Mouse (Mus musculus): Measurements from ENCODE around the gene Vapa.

The Vapa gene

GRCm38 (mm10) chr17:65613463-65614412 lies at the start of gene Vapa:
Gene Vapa (minus strand): TSS chr17:65613555.
- DNase-seq, result peak; percentile 100

GRCm38 (mm10) chr17:65662662-65663061 lies 49.3 kb upstream of the Vapa start:
- DNase-seq, result peak; percentile 76

- DNase-seq, result no peak
These were observed 45.1 kb upstream of the Vapa start for GRCm38 (mm10) chr17:65658416-65658815.

- DNase-seq, result no peak
These were observed 44.6 kb upstream of the Vapa start for GRCm38 (mm10) chr17:65657958-65658357.

- no peak for DNase-seq
These were observed 43.4 kb upstream of the Vapa start for GRCm38 (mm10) chr17:65656731-65657130.

- no peak for DNase-seq
These were observed 42.7 kb upstream of the Vapa start for GRCm38 (mm10) chr17:65656076-65656475.

- DNase-seq, result no peak
These were observed 42.3 kb upstream of the Vapa start for GRCm38 (mm10) chr17:65655608-65656007.

GRCm38 (mm10) chr17:65650598-65650997 lies 37.2 kb upstream of the Vapa start:
- DNase-seq, result no peak

- DNase-seq, result no peak
These were observed 35.8 kb upstream of the Vapa start for GRCm38 (mm10) chr17:65649175-65649493.

GRCm38 (mm10) chr17:65648371-65649174 lies 35.2 kb upstream of the Vapa start:
- no peak for DNase-seq

GRCm38 (mm10) chr17:65647961-65648360 lies 34.6 kb upstream of the Vapa start:
- DNase-seq, result no peak

GRCm38 (mm10) chr17:65647226-65647625 lies 33.9 kb upstream of the Vapa start:
- peak; percentile 63 for DNase-seq

- peak; percentile 85 for DNase-seq
These were observed 30.2 kb upstream of the Vapa start for GRCm38 (mm10) chr17:65643579-65643978.

- peak; percentile 89 for DNase-seq
These were observed 29.7 kb upstream of the Vapa start for GRCm38 (mm10) chr17:65643051-65643521.

GRCm38 (mm10) chr17:65642578-65642991 lies 29.2 kb upstream of the Vapa start:
- no peak for DNase-seq

GRCm38 (mm10) chr17:65641734-65642218 lies 28.4 kb upstream of the Vapa start, which contains the start of gene Txndc2:
Gene Txndc2 (minus strand): TSS chr17:65642168.
- DNase-seq, result no peak

- DNase-seq, result peak; percentile 31
These were observed 25.8 kb upstream of the Vapa start for GRCm38 (mm10) chr17:65639144-65639543.

GRCm38 (mm10) chr17:65635715-65636360 lies 22.5 kb upstream of the Vapa start:
- peak; percentile 35 for DNase-seq

GRCm38 (mm10) chr17:65629943-65630342 lies 16.6 kb upstream of the Vapa start:
- DNase-seq, result peak; percentile 80

- DNase-seq, result peak; percentile 66
These were observed 15.6 kb upstream of the Vapa start for GRCm38 (mm10) chr17:65628823-65629532.

GRCm38 (mm10) chr17:65626301-65626700 lies 12.9 kb upstream of the Vapa start:
- DNase-seq, result peak; percentile 53

GRCm38 (mm10) chr17:65625563-65625962 lies 12.2 kb upstream of the Vapa start:
- DNase-seq, result peak; percentile 41

Data from heart, adult 11 months (tissue).